Mouse (Mus musculus): ENCODE results near the gene Akr1cl. TPM values are rescaled to one million over a fixed set of nuclear protein-coding genes. Genes with fewer than 3 reads are reported as not detected.
"Not testable (repeated sequence)": the region's sequence is repeated elsewhere in the genome, so short reads cannot be mapped to it uniquely, and the experiment has no call there.

The Akr1cl gene
- polyA plus RNA-seq (2015; fragmentation: Nextera tagmentation; extraction: Ambion mirVana) = not detected in 2 replicates

DNA sequence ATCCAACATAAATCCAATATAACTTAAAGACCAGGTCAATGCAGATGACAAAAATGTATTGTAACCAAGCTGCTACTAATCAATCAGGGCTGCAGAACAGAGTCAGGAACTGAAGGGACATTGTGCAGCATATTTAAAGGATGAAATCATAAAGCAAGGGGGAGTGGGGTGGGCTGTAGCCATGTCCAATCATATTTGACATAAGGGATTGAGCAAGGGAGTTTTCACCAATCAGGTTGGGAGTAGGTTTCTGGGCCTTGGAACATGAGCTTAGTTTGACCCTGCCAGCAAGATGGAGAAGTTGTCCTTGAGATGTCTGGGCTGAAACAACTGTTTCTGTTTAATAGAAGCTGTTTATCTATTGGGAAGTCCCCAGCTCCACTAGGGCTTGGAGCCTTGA lies at the start of gene Akr1cl:
Gene Akr1cl (minus strand): TSS at position 119 of the 400 bp plus-strand sequence.
- Histone ChIP-seq H3K36me3 (no peaks in the 10 kb centered on the region), H3K4me3 (no peak within 1 kb of the TSS), H3K27ac (replicated peaks) (no peak within 1 kb of the TSS), H3K4me2 (replicated peaks) (no peak within 1 kb of the TSS), H3K27me3 (no peaks in the 10 kb centered on the region), H3K9me3 (no peaks in the 10 kb centered on the region), H3K4me1 (no peaks in the 10 kb centered on the region), H3K9ac (replicated peaks) (no peak within 1 kb of the TSS)
- no peak for ATAC-seq (replicated peaks)

DNA sequence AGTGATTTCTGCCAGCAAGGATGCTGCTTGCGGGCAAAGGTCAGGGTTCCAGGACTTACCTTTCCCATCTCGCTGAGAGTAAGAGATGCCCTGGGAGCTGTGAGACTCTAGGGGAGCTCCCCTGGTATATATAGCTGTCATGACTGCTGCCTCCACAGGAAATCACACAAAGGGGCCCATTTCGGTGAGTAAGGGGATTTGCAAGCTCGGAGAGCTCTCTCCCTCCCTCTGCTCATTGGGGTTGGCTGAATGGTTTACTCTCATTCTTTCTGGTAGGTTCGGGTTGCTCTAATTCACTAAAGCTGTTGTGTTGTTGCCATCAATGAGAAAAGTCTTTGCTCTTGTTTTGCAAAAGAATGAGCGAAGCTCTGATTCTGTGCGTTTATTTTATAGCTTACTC lies 49.6 kb upstream of the Akr1cl start, which contains the start of gene Crygb:
Gene Crygb (minus strand): TSS at position 101 of the 400 bp plus-strand sequence.
- no peak for ATAC-seq (replicated peaks)
- H3K4me1 ChIP-seq = no peaks in the 10 kb centered on the region
- H3K9me3 ChIP-seq = no peaks in the 10 kb centered on the region
- H3K27me3 ChIP-seq = no peaks in the 10 kb centered on the region
- H3K4me2 ChIP-seq (replicated peaks) = no peak within 1 kb of the TSS
- 26% methylated on average over 7 of the region's 7 CpGs for WGBS
- H3K9ac ChIP-seq (replicated peaks) = no peak within 1 kb of the TSS
- no peaks in the 10 kb centered on the region for H3K36me3 ChIP-seq
- H3K27ac ChIP-seq (replicated peaks) = no peak within 1 kb of the TSS
- no peak within 1 kb of the TSS for H3K4me3 ChIP-seq

GRCm38 (mm10) chr1:65075607-65076006 lies 43.0 kb upstream of the Akr1cl start:
- no peak for ATAC-seq (replicated peaks)
- WGBS = 19% methylated on average over 5 of the region's 5 CpGs
- no peaks in the 10 kb centered on the region for H3K9me3 ChIP-seq
- H3K4me1 ChIP-seq = no peaks in the 10 kb centered on the region
- H3K27ac ChIP-seq (replicated peaks) = no peak overlapping the region
- H3K4me3 ChIP-seq = no peak overlapping the region
- no peak overlapping the region for H3K4me2 ChIP-seq (replicated peaks)
- H3K36me3 ChIP-seq = no peaks in the 10 kb centered on the region
- no peaks in the 10 kb centered on the region for H3K27me3 ChIP-seq
- no peak overlapping the region for H3K9ac ChIP-seq (replicated peaks)

DNA sequence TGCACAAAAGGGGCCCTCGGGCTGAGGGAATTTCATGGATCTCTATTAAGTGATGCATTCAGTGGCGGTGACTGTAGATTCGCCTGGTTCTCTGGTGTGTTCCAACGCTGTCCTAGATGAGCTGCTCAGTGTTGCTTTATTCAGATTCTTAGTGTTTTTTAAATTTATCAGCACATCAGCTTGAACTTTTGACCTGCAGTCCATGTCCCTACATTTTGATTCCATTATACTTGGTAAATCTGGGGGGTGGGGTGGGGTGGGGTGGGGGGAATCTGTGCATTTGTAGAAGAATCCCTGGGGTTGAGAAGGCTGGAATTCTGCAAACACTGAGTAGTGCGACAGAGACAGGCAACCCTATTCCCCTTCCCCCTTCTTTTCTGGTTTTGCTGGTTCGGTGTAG lies 41.0 kb upstream of the Akr1cl start, which contains the start of gene Crygc:
Gene Crygc (minus strand): TSS at position 101 of the 400 bp plus-strand sequence.
- ATAC-seq (replicated peaks) = no peak
- Histone ChIP-seq H3K27me3 (no peaks in the 10 kb centered on the region), H3K4me2 (replicated peaks) (no peak within 1 kb of the TSS), H3K4me3 (no peak within 1 kb of the TSS), H3K9ac (replicated peaks) (no peak within 1 kb of the TSS), H3K27ac (replicated peaks) (no peak within 1 kb of the TSS), H3K9me3 (no peaks in the 10 kb centered on the region), H3K4me1 (no peaks in the 10 kb centered on the region), H3K36me3 (no peaks in the 10 kb centered on the region)
- WGBS = 59% methylated on average over 6 of the region's 6 CpGs

DNA sequence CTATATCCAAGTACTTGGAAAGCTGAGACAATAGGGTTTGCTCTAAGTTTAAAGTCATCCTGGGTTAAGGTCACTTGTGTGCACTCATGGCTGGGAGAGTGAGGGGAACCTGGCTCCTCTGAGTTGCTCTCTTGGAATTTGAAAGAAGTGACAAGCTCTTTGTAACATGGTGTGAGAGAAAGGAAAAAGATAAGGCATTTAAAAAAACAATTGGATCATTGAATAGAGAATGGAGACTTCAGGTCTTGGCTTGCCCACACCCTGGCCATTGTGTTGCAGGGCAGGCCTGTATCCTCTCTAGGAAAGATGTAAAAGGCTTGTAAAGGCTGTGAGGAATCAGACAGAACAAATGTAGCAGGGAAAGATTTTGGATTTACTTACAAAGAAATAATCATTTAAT lies 35.3 kb upstream of the Akr1cl start:
- Histone ChIP-seq H3K9me3 (no peaks in the 10 kb centered on the region), H3K27me3 (no peaks in the 10 kb centered on the region), H3K27ac (replicated peaks) (no peak overlapping the region), H3K4me2 (replicated peaks) (no peak overlapping the region), H3K4me3 (no peak overlapping the region), H3K4me1 (no peaks in the 10 kb centered on the region), H3K36me3 (no peaks in the 10 kb centered on the region), H3K9ac (replicated peaks) (no peak overlapping the region)
- ATAC-seq (replicated peaks) = no peak

GRCm38 (mm10) chr1:65064201-65064600 lies 31.6 kb upstream of the Akr1cl start:
- WGBS = 77% methylated on average over 15 of the region's 15 CpGs
- no peaks in the 10 kb centered on the region for H3K4me1 ChIP-seq
- no peak overlapping the region for H3K4me2 ChIP-seq (replicated peaks)
- no peak for ATAC-seq (replicated peaks)
- H3K36me3 ChIP-seq = no peaks in the 10 kb centered on the region
- no peak overlapping the region for H3K27ac ChIP-seq (replicated peaks)
- no peak overlapping the region for H3K4me3 ChIP-seq
- H3K27me3 ChIP-seq = no peaks in the 10 kb centered on the region
- no peaks in the 10 kb centered on the region for H3K9me3 ChIP-seq
- H3K9ac ChIP-seq (replicated peaks) = no peak overlapping the region

- H3K4me2 ChIP-seq (replicated peaks) = no peak within 1 kb of the TSS
- ATAC-seq (replicated peaks) = no peak
- WGBS = 26% methylated on average over 8 of the region's 8 CpGs
- no peaks in the 10 kb centered on the region for H3K9me3 ChIP-seq
- no peak within 1 kb of the TSS for H3K4me3 ChIP-seq
- no peaks in the 10 kb centered on the region for H3K4me1 ChIP-seq
- no peaks in the 10 kb centered on the region for H3K27me3 ChIP-seq
- H3K9ac ChIP-seq (replicated peaks) = no peak within 1 kb of the TSS
- H3K36me3 ChIP-seq = no peaks in the 10 kb centered on the region
- H3K27ac ChIP-seq (replicated peaks) = no peak within 1 kb of the TSS
These were observed 30.8 kb upstream of the Akr1cl start, which contains the start of gene Crygd for GRCm38 (mm10) chr1:65063352-65063751. Gene Crygd, minus strand, starts transcription at chr1:65063452.

GRCm38 (mm10) chr1:65052140-65052539 lies 19.6 kb upstream of the Akr1cl start:
- Histone ChIP-seq H3K36me3 (no peaks in the 10 kb centered on the region), H3K27ac (replicated peaks) (no peak overlapping the region), H3K27me3 (no peaks in the 10 kb centered on the region), H3K4me3 (no peak overlapping the region), H3K9ac (replicated peaks) (no peak overlapping the region), H3K9me3 (no peaks in the 10 kb centered on the region), H3K4me2 (replicated peaks) (no peak overlapping the region), H3K4me1 (no peaks in the 10 kb centered on the region)
- 26% methylated on average over 2 of the region's 2 CpGs for WGBS
- no peak for ATAC-seq (replicated peaks)

DNA sequence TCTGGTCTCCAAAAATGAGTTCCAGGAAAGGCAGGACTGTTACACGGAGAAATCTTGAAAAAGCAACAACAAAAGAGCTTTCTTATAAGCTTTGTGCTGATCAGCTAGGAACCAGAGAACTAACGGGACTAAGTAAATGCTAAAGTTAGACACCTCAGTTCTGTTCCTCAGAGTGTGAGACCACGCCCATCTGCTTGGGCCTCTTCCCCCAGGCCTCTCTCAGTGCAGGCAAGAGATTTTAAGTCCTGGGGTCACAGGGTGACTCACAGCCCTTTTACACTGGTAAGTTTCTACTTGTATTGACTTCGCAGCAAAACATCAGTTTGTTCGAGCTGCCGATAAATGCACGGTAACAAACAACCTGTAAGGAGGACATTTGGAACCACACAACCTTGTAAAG lies 19.1 kb upstream of the Akr1cl start:
- ATAC-seq (replicated peaks) = no peak
- 50% methylated on average over 7 of the region's 7 CpGs for WGBS

GRCm38 (mm10) chr1:65050952-65051351 lies 18.4 kb upstream of the Akr1cl start, which contains the start of gene Cryge:
Gene Cryge, minus strand, starts transcription at chr1:65051149.
- not testable (repeated sequence) for H3K27me3 ChIP-seq; H3K9me3 ChIP-seq; H3K36me3 ChIP-seq; ATAC-seq (replicated peaks); H3K4me1 ChIP-seq; H3K4me2 ChIP-seq (replicated peaks); H3K27ac ChIP-seq (replicated peaks); H3K4me3 ChIP-seq; H3K9ac ChIP-seq (replicated peaks)
- WGBS = 23% methylated on average over 10 of the region's 12 CpGs

More for the DNA sequence above, 19.1 kb upstream of the Akr1cl start:
- H3K36me3 ChIP-seq = no peaks in the 10 kb centered on the region
- no peaks in the 10 kb centered on the region for H3K9me3 ChIP-seq
- no peaks in the 10 kb centered on the region for H3K27me3 ChIP-seq
- H3K9ac ChIP-seq (replicated peaks) = no peak overlapping the region
- H3K27ac ChIP-seq (replicated peaks) = no peak overlapping the region
- no peak overlapping the region for H3K4me3 ChIP-seq
- H3K4me1 ChIP-seq = no peaks in the 10 kb centered on the region
- H3K4me2 ChIP-seq (replicated peaks) = no peak overlapping the region

DNA sequence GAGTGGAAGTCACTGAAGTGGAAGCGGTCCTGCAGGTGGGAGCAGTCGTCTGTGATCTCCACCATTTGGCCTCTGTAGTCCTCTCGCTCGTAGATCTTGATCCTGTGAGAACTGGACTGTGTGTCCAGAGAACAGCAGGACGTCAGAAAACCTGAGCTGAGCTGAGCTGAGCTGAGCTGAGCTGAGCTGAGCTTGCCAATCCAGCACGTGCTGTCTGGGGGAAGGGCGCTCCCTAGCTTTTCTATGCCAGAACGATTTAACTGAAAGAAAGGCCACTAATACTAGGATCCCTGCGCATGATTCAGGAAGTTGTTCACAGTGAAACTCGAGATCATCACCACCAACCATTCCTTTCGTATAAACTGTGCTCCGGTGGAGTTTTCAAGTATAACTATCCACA lies 16.2 kb upstream of the Akr1cl start:
- ATAC-seq (replicated peaks) = no peak
- WGBS = 47% methylated on average over 12 of the region's 12 CpGs
- no peak overlapping the region for H3K9ac ChIP-seq (replicated peaks)

GRCm38 (mm10) chr1:65046401-65047109 lies 14.0 kb upstream of the Akr1cl start:
- Histone ChIP-seq H3K27ac (replicated peaks) (no peak overlapping the region), H3K36me3 (no peaks in the 10 kb centered on the region), H3K27me3 (no peaks in the 10 kb centered on the region), H3K4me1 (no peaks in the 10 kb centered on the region), H3K4me3 (no peak overlapping the region), H3K9me3 (no peaks in the 10 kb centered on the region), H3K4me2 (replicated peaks) (0 out of 2 replicates have a peak overlapping the region, but pooled peaks have one; percentile 12), H3K9ac (replicated peaks) (no peak overlapping the region)
- no peak for ATAC-seq (replicated peaks)
- WGBS = 41% methylated on average over 8 of the region's 8 CpGs

More for the DNA sequence above, 16.2 kb upstream of the Akr1cl start:
- Histone ChIP-seq H3K4me1 (no peaks in the 10 kb centered on the region), H3K9me3 (no peaks in the 10 kb centered on the region), H3K4me2 (replicated peaks) (no peak overlapping the region), H3K27me3 (no peaks in the 10 kb centered on the region), H3K27ac (replicated peaks) (no peak overlapping the region), H3K36me3 (no peaks in the 10 kb centered on the region), H3K4me3 (no peak overlapping the region)

DNA sequence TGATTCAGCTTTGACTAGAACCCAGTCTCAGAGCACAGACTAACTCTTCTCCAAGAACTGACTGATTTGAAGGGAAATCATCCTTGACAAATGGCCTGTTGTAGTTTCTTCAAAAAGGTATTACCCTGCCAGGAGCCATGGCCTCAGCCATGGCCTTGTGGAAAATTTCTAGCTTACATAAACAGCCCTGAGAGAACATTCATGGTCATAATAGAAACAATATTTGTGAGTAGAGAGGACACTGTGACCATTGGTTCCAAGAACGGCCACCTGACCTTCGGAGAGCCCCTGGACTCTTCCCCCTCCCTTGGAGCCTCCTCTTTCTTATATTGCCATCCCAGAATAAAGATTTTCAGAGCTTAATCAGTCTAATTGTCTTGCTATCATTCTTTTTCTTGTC lies 10.9 kb upstream of the Akr1cl start:
- 84% methylated on average over 2 of the region's 2 CpGs for WGBS
- no peak overlapping the region for H3K4me3 ChIP-seq
- no peak for ATAC-seq (replicated peaks)
- H3K9ac ChIP-seq (replicated peaks) = no peak overlapping the region
- H3K27me3 ChIP-seq = no peaks in the 10 kb centered on the region
- no peaks in the 10 kb centered on the region for H3K36me3 ChIP-seq
- no peaks in the 10 kb centered on the region for H3K9me3 ChIP-seq
- no peak overlapping the region for H3K27ac ChIP-seq (replicated peaks)
- no peak overlapping the region for H3K4me2 ChIP-seq (replicated peaks)
- no peaks in the 10 kb centered on the region for H3K4me1 ChIP-seq

Measured in forebrain, embryonic 15.5 days (tissue).